Mouse (Mus musculus) spleen, adult 10 weeks (tissue): ENCODE data around the gene Insig2. TPM values are rescaled to one million over a fixed set of nuclear protein-coding genes. Genes with fewer than 3 reads are reported as not detected.

Experiments used
- polyA plus RNA-seq: library from polyadenylated mRNA; stranded (reverse); fragments of 350-450 nt; fragmentation: Illumina TruSeq; extraction: RNeasy Lipid Tissue Mini Kit (QIAGEN cat#74804); gene quantifications from one replicate; pipeline ENCODE4 v1.2.3, GENCODE M21; 2015; ENCODE audit warnings: low replicate concordance; ENCODE audit not compliant: insufficient read depth

The Insig2 gene
- 54.7 TPM for polyA plus RNA-seq

DNA sequence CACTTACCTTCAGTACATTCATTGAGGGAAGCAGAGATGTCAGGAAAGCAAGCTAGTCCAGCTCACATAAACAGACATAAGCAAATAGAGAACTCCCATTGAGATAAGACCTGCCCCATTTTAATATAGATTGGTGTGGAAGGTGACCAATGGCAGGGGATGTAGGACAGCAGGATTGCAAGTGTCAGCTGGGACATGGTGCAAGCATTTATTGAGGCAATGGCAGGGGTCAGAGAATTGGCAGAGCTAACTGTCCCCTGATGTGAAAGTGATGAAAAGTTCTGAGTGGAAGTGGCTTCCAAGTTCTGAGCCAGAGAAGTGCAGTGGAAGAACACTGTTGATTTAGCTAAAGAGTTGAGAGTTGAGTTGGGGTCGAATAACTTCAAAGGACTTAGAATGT, at the start of gene Insig2:
Gene Insig2, minus strand, starts transcription at position 105 of the 400 bp plus-strand sequence.

Other genes with a start within 250 kb of the Insig2 start
- gene Ccdc93, start 98.5 kb upstream of the Insig2 start, polyA plus RNA-seq, result 29.8 TPM
- gene Htr5b, start 195.9 kb upstream of the Insig2 start, polyA plus RNA-seq, result not detected
- 75.9 TPM for gene Ddx18, start 235.4 kb upstream of the Insig2 start, polyA plus RNA-seq